Mouse (Mus musculus) liver, embryonic 14.5 days (tissue): ENCODE data around the gene Sypl.

Experiments used
- CTCF ChIP-seq: IDR thresholded peaks from 2 replicates; pipeline ENCODE4 v1.5.1; 2016; ENCODE audit warnings: antibody characterized with exemption, low read depth, control low read depth
- EP300 ChIP-seq: IDR thresholded peaks from 2 replicates; pipeline ENCODE4 v1.6.1; 2016; ENCODE audit warnings: antibody characterized with exemption, low read depth

GRCm38 (mm10) chr12:33015103-33015502 lies 61.4 kb downstream of the Sypl start:
- no peak for TF ChIP-seq EP300
- TF ChIP-seq CTCF: no peak
